Comparison of ENCODE assay signal across 8 mouse cellular contexts in genomic region chr10:95940046-95940900, GRCm38 (mm10). TPM values are rescaled to one million over a fixed set of nuclear protein-coding genes. Genes with fewer than 3 reads are reported as not detected.
A peak's percentile ranks its signal among the peaks of the same experiment; 100 is the strongest.
DNase-seq lines count a peak whose midpoint lies in the region; ATAC-seq lines count a peak whose summit lies in the region.

TSS of gene Eea1 (plus strand) at chr10:95940650.

- peak; percentile 99 for ATAC-seq in intestine, embryonic 14.5 days (replicated peaks; ENCODE audit: low FRiP score, low TSS enrichment, low read depth)
- peak; percentile 86 for ATAC-seq in megakaryocyte progenitor cell, adult 5-6 weeks (replicated peaks; ENCODE audit: poor library complexity)

- peak within 1 kb of the TSS; percentile 70 for H3K9ac ChIP-seq in intestine, embryonic 14.5 days (ENCODE audit: low read length)

- H3K36me3 ChIP-seq in intestine, embryonic 14.5 days (ENCODE audit: control insufficient read depth, insufficient read depth, low read length) = no peaks in the 10 kb centered on the region

- DNase-seq in adrenal gland, adult 2 months = peak; percentile 97
- peak; percentile 97 for DNase-seq in embryo, embryonic 11 days
- peak; percentile 94 for DNase-seq in gastrocnemius, postnatal 25 days
- DNase-seq in intestine, embryonic 14.5 days (ENCODE audit: low spot score) = peak; percentile 91
- peak; percentile 84 to 96 for DNase-seq in left cerebral cortex, postnatal 10 days (ENCODE audit: extremely low spot score in 1 of 2, low spot score in 2 of 2)
- DNase-seq in right cerebral cortex, postnatal 10 days (ENCODE audit: low spot score in 2 of 2) = peak; percentile 94 to 96
- DNase-seq in urinary bladder, postnatal 25 days (ENCODE audit: low spot score) = peak; percentile 85

- no peaks in the 10 kb centered on the region for H3K9me3 ChIP-seq in intestine, embryonic 14.5 days (ENCODE audit: control insufficient read depth, low read length)

- peaks cover 10% of the 10 kb centered on the region; the same call in 1 of the 2 replicates for H3K4me1 ChIP-seq in intestine, embryonic 14.5 days (replicated peaks; ENCODE audit: control insufficient read depth, insufficient read depth, low read length)

- no peaks in the 10 kb centered on the region for H3K27me3 ChIP-seq in intestine, embryonic 14.5 days (replicated peaks; ENCODE audit: control insufficient read depth, insufficient read depth, low read length)

- H3K4me2 ChIP-seq in intestine, embryonic 14.5 days (ENCODE audit: low read length) = peak within 1 kb of the TSS; percentile 71

- intact Hi-C loops in left cerebral cortex, postnatal 10 days (cut with DNase I) = loop anchor here (5.0 kb wide), 1 partner anchor 52 kb away; no protein-coding TSS in a partner anchor

- peak within 1 kb of the TSS; percentile 86 for H3K27ac ChIP-seq in intestine, embryonic 14.5 days (ENCODE audit: low read depth)

- WGBS in intestine, embryonic 14.5 days = under 1% methylated on average over 46 of the region's 59 CpGs

- H3K4me3 ChIP-seq in intestine, embryonic 14.5 days (ENCODE audit: low read depth, low read length) = peak within 1 kb of the TSS; percentile 66

RNA-seq across cellular contexts. Expression of gene Eea1, which starts in this region (rescaled TPM):
- 10 to 100 TPM; 21.7 to 38.0 TPM for total RNA-seq in adrenal gland, adult 2 months (2021)
- 3.1 and 4.9 TPM in 2 replicates for polyA plus RNA-seq in adrenal gland, adult 2 months (2012; rRNA removed)
- 10 to 100 TPM; 19.9 to 21.1 TPM for total RNA-seq in gastrocnemius, postnatal 25 days (2021)
- 22.2 and 22.6 TPM in 2 replicates for polyA plus RNA-seq in intestine, embryonic 14.5 days (2014; fragmentation: Nextera tagmentation; extraction: Ambion mirVana)
- total RNA-seq in left cerebral cortex, postnatal 10 days (2021) = 10 to 100 TPM; 23.9 to 25.2 TPM
- total RNA-seq in megakaryocyte progenitor cell, adult 5-6 weeks (2015) = 21.5 and 23.7 TPM in 2 replicates
- total RNA-seq in megakaryocyte progenitor cell, adult 5-6 weeks (2017) = 29.2 and 32.3 TPM in 2 replicates

Comparison
In these comparisons a context has a peak if more than half of its experiments do, and no peak if none do; other contexts are left out.
1. Peak in every context shown above with its lines: DNase-seq, ATAC-seq, H3K4me3 ChIP-seq and H3K27ac ChIP-seq.